Mouse (Mus musculus): ENCODE measurements at regions not wholly inside any gene's neighbourhood (a gene's known extent, or its start where the extent isn't known, plus 50 kb on each side); places are given as distances from the start of the nearest gene placed in this dataset.

- DNase-seq, result no peak
- Histone ChIP-seq H3K36me3 (ENCODE audit: control insufficient read depth, insufficient read depth, low read length) (no peaks in the 10 kb centered on the region), H3K27me3 (replicated peaks; ENCODE audit: control insufficient read depth, insufficient read depth, low read length) (no peaks in the 10 kb centered on the region; the same call in 1 of the 2 replicates), H3K4me1 (ENCODE audit: control insufficient read depth, insufficient read depth, low read length) (no peaks in the 10 kb centered on the region), H3K27ac (ENCODE audit: insufficient read depth, low read depth, low read length) (no peak overlapping the region), H3K4me3 (ENCODE audit: insufficient read depth, low read depth, low read length) (no peak overlapping the region)
- 45% methylated on average over 4 of the region's 4 CpGs for WGBS
- TF ChIP-seq CTCF (conservative IDR thresholded peaks at IDR 0.05; ENCODE audit: insufficient read depth, insufficient read length, low read depth, low read length), result no peak
- TF ChIP-seq POLR2A (IDR thresholded peaks at IDR 0.05; ENCODE audit: low read depth, low read length), result no peak
Observed at GRCm38 (mm10) chr2:129903383-129904135, 103.2 kb downstream of the Stk35 start.

DNA sequence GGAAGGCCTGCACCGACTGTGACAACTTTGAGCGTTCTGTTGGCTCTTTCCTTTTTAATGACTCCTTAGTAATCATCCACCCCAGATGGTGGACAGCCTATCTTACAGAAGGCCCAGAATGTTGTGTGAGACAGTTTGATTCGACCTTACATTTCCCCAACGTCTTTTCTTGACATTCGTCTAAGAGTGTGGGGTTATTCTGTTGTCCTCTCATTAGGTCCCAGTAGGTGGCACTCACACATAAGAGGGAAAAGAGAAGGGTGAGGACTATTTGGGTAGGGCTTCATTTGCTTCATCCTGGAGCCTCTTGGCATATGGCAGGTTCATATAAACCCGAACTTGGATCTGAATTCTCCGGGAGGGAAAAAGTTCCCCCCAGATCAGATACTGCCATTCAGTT is 104.4 kb downstream of the Stk35 start:
- 38% methylated on average over 7 of the region's 7 CpGs for WGBS
- Histone ChIP-seq H3K27ac (ENCODE audit: insufficient read depth, low read depth, low read length) (no peak overlapping the region), H3K36me3 (ENCODE audit: control insufficient read depth, insufficient read depth, low read length) (no peaks in the 10 kb centered on the region), H3K27me3 (replicated peaks; ENCODE audit: control insufficient read depth, insufficient read depth, low read length) (no peaks in the 10 kb centered on the region; the same call in 1 of the 2 replicates), H3K4me3 (ENCODE audit: insufficient read depth, low read depth, low read length) (no peak overlapping the region), H3K4me1 (ENCODE audit: control insufficient read depth, insufficient read depth, low read length) (no peaks in the 10 kb centered on the region)
- peak; percentile 30 for DNase-seq
- TF ChIP-seq POLR2A (IDR thresholded peaks at IDR 0.05; ENCODE audit: low read depth, low read length), result no peak
- 0 out of 2 replicates have a peak, but pooled peaks have one; percentile 31 for TF ChIP-seq CTCF (conservative IDR thresholded peaks at IDR 0.05; ENCODE audit: insufficient read depth, insufficient read length, low read depth, low read length)

DNA sequence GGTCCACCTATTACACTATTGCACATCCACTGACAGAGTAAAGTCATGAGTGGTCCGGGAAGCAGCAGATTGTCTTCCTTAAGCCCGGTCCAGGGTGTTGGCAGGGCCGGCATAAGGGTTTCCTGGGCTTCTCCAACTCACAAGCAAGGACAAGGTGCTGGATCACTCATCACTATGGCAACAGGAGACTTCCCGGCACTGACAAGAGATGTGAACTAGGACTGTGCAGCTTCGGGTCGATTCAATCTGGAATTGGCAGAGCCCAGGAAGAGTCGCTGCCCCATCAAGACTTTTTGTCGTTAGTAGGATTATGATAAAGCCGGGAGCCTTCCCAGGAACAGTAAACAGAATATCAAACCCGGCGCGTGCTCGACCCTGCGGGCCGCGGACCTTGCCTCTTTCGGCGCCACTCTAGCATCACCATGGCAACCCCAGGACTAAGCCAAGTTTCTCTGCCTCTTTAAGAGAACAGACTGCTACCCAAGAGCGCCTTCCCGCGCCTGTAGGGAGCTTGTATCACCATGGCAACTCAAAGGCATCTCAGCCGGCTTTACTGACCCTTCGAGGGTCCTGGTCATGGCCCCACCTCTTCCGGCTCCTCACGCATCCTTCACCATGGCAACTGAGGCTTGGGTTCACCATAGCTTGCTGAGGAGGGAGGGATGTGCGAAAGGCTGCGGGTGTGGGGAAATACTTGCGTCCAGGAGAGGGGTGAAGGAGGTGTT is 103.3 kb upstream of the Tgm3 start:
- Histone ChIP-seq H3K27me3 (replicated peaks; ENCODE audit: control insufficient read depth, insufficient read depth, low read length) (no peaks in the 10 kb centered on the region; the same call in 1 of the 2 replicates), H3K27ac (ENCODE audit: insufficient read depth, low read depth, low read length) (no peak overlapping the region), H3K4me1 (ENCODE audit: control insufficient read depth, insufficient read depth, low read length) (no peaks in the 10 kb centered on the region), H3K4me3 (ENCODE audit: insufficient read depth, low read depth, low read length) (no peak overlapping the region), H3K36me3 (ENCODE audit: control insufficient read depth, insufficient read depth, low read length) (no peaks in the 10 kb centered on the region)
- 3% methylated on average over 28 of the region's 28 CpGs for WGBS
- TF ChIP-seq POLR2A (IDR thresholded peaks at IDR 0.05; ENCODE audit: low read depth, low read length) (no peak), CTCF (conservative IDR thresholded peaks at IDR 0.05; ENCODE audit: insufficient read depth, insufficient read length, low read depth, low read length) (no peak)
- peak; percentile 40 for DNase-seq

DNA sequence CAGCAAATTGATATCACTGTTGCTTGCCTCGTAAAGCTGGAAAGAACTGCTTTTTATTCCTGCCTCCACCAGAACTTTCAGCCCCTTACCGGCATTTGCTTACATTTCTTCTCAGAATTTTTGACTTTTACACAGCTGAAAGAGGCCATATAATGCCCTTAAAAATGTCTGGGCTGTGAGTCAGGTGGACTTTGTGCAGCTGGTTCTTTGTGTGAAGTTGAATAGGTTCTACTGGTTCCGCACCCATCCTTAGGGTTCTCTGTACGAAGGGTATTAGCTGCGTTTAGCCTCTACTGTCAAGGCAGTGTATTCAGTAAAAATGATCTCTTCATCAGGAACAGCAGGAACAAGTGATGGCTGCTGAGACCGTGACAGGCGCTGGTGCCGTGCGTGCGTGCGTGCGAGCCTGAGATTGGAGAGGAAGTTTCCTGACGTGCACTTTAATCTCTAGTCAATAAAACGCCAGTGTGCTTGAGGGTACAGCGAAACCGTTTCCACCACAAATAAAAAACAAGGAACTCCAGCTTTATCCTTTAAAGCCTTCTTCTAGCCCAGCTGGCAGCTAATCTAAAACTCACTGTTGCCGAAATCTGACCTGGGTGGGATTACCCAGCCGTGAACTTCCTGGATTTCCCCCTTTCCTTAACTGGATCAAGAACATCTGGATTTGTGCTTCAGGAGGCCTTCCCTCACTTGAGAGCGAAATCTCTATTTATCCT is 100.8 kb upstream of the Tgm3 start:
- no peak overlapping the region for H3K4me3 ChIP-seq (ENCODE audit: insufficient read depth, low read depth, low read length)
- no peak overlapping the region for H3K27ac ChIP-seq (ENCODE audit: insufficient read depth, low read depth, low read length)
- no peaks in the 10 kb centered on the region for H3K36me3 ChIP-seq (ENCODE audit: control insufficient read depth, insufficient read depth, low read length)
- 20% methylated on average over 19 of the region's 19 CpGs for WGBS
- DNase-seq, result peak; percentile 6
- H3K4me1 ChIP-seq (ENCODE audit: control insufficient read depth, insufficient read depth, low read length), result no peaks in the 10 kb centered on the region
- H3K27me3 ChIP-seq (replicated peaks; ENCODE audit: control insufficient read depth, insufficient read depth, low read length), result no peaks in the 10 kb centered on the region; the same call in 1 of the 2 replicates
- TF ChIP-seq POLR2A (IDR thresholded peaks at IDR 0.05; ENCODE audit: low read depth, low read length) (no peak), CTCF (conservative IDR thresholded peaks at IDR 0.05; ENCODE audit: insufficient read depth, insufficient read length, low read depth, low read length) (no peak)

DNA sequence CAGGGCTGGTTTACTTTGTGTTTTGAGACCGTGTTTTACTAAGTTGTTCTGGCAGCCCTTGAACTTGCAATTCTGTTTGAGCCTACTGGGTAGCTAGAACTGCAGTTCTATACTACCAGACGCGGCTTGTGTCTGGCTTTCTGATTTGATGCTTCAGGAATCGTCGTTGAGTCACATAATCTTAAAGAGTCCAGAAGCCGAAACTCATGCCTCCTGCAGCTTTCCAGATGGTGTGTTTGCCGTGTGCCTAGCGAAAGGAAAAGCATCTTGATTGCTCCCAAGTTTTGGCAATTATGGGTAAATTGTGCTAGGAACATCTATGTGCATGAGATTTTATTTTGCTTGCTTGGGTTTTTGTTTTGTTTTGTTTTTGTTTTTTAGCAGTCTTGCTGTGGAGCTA is 99.6 kb upstream of the Tgm3 start:
- no peak overlapping the region for H3K27ac ChIP-seq (ENCODE audit: insufficient read depth, low read depth, low read length)
- H3K4me3 ChIP-seq (ENCODE audit: insufficient read depth, low read depth, low read length), result no peak overlapping the region
- no peaks in the 10 kb centered on the region for H3K36me3 ChIP-seq (ENCODE audit: control insufficient read depth, insufficient read depth, low read length)
- no peak for TF ChIP-seq POLR2A (IDR thresholded peaks at IDR 0.05; ENCODE audit: low read depth, low read length)
- TF ChIP-seq CTCF (conservative IDR thresholded peaks at IDR 0.05; ENCODE audit: insufficient read depth, insufficient read length, low read depth, low read length), result no peak
- 79% methylated on average over 8 of the region's 8 CpGs for WGBS
- H3K4me1 ChIP-seq (ENCODE audit: control insufficient read depth, insufficient read depth, low read length), result no peaks in the 10 kb centered on the region
- H3K27me3 ChIP-seq (replicated peaks; ENCODE audit: control insufficient read depth, insufficient read depth, low read length), result no peaks in the 10 kb centered on the region; the same call in 1 of the 2 replicates
- DNase-seq, result no peak

- H3K27me3 ChIP-seq (replicated peaks; ENCODE audit: control insufficient read depth, insufficient read depth, low read length), result no peaks in the 10 kb centered on the region; the same call in 1 of the 2 replicates
- no peak for TF ChIP-seq POLR2A (IDR thresholded peaks at IDR 0.05; ENCODE audit: low read depth, low read length)
- TF ChIP-seq CTCF (conservative IDR thresholded peaks at IDR 0.05; ENCODE audit: insufficient read depth, insufficient read length, low read depth, low read length), result no peak
- DNase-seq, result no peak
- H3K4me3 ChIP-seq (ENCODE audit: insufficient read depth, low read depth, low read length), result no peak overlapping the region
- no peaks in the 10 kb centered on the region for H3K36me3 ChIP-seq (ENCODE audit: control insufficient read depth, insufficient read depth, low read length)
- 79% methylated on average over 8 of the region's 8 CpGs for WGBS
- H3K27ac ChIP-seq (ENCODE audit: insufficient read depth, low read depth, low read length), result no peak overlapping the region
- H3K4me1 ChIP-seq (ENCODE audit: control insufficient read depth, insufficient read depth, low read length), result no peaks in the 10 kb centered on the region
Observed at GRCm38 (mm10) chr2:129914261-129914660, 97.9 kb upstream of the Tgm3 start.

Measured in kidney, adult 2 months (tissue).